Mouse (Mus musculus) limb, embryonic 13.5 days (tissue): Measurements from ENCODE around the gene Edrf1. TPM values are rescaled to one million over a fixed set of nuclear protein-coding genes. Genes with fewer than 3 reads are reported as not detected.
"Not testable (repeated sequence)": the region's sequence is repeated elsewhere in the genome, so short reads cannot be mapped to it uniquely, and the experiment has no call there.

Source experiments
- ATAC-seq: fragments of 200-750 bp; cut with Nextera tagmentation; 2 replicates; pipeline ENCODE4 v1.8.0; 2017; ENCODE audit warnings: low read depth, moderate number of reproducible peaks, moderate TSS enrichment; ENCODE audit not compliant: low FRiP score
- H3K27ac ChIP-seq: fragments of 300-500 bp; sonication (generic); 2 replicates; pipeline ENCODE4 v1.5.1; 2015; ENCODE audit warnings: inconsistent platforms, mild to moderate bottlenecking, moderate library complexity
- H3K27me3 ChIP-seq: fragments of 300-500 bp; sonication (generic); 2 replicates; pipeline ENCODE4 v1.6.1; 2015; ENCODE audit warnings: mild to moderate bottlenecking, inconsistent platforms
- H3K36me3 ChIP-seq: fragments of 300-500 bp; sonication (generic); 2 replicates; pipeline ENCODE4 v1.6.1; 2015; ENCODE audit warnings: inconsistent platforms, mild to moderate bottlenecking, moderate library complexity
- H3K4me1 ChIP-seq: fragments of 300-500 bp; sonication (generic); 2 replicates; pipeline ENCODE4 v1.6.1; 2015; ENCODE audit warnings: inconsistent platforms
- H3K4me2 ChIP-seq: fragments of 300-500 bp; sonication (generic); replicated peaks from 2 replicates; pipeline ENCODE4 v1.6.1; 2015; ENCODE audit warnings: inconsistent platforms, mild to moderate bottlenecking, moderate library complexity
- H3K4me3 ChIP-seq: fragments of 300-500 bp; sonication (generic); 2 replicates; pipeline ENCODE4 v1.5.1; 2015; ENCODE audit warnings: moderate library complexity, mild to moderate bottlenecking, inconsistent platforms
- H3K9ac ChIP-seq: fragments of 300-500 bp; sonication (generic); 2 replicates; pipeline ENCODE4 v1.6.1; 2015; ENCODE audit warnings: mild to moderate bottlenecking, inconsistent platforms
- H3K9me3 ChIP-seq: fragments of 300-500 bp; sonication (generic); 2 replicates; pipeline ENCODE4 v1.6.1; 2016; ENCODE audit warnings: inconsistent platforms
- WGBS: fragments of 180-500 bp; shearing (Covaris S2); methylation state at CpG from one replicate; pipeline ENCODE4 v1.1.7; 2015; 5-methylcytosine and 5-hydroxymethylcytosine counted together
- polyA plus RNA-seq: library from polyadenylated mRNA; unstranded; fragments of >200 nt; fragmentation: Nextera tagmentation; extraction: Ambion mirVana; gene quantifications from 2 replicates; pipeline ENCODE4 v1.2.1, GENCODE M21; 2015

Gene Edrf1
- polyA plus RNA-seq, 1 experiment from 2014 or later, result 21.6 TPM

DNA sequence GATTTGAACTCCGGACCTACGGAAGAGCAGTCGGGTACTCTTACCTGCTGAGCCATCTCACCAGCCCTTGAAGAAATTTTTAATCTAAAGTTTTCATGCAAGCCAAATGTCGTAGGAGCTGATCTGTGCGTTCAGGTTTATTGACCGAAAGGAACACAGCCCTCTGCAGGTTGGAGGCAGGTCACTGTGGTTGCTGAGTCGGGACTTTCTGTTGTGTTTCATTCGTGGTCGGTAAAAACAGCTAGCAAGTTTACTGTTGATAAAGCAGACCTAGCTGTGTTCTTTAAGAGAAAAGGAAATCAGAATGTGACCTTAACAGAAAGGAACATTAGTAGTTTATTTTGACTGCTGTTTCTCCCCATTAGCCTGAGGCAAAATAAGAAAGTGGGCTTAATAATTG lies 32.6 kb downstream of the Edrf1 start:
- Histone ChIP-seq H3K27me3 (no peaks in the 10 kb centered on the region), H3K36me3 (peaks cover 88% of the 10 kb centered on the region), H3K4me2 (no peak overlapping the region), H3K9ac (no peak overlapping the region), H3K4me1 (no peaks in the 10 kb centered on the region), H3K9me3 (no peaks in the 10 kb centered on the region), H3K4me3 (no peak overlapping the region), H3K27ac (no peak overlapping the region)
- WGBS, result 90% methylated on average over 9 of the region's 9 CpGs
- ATAC-seq, result no peak

DNA sequence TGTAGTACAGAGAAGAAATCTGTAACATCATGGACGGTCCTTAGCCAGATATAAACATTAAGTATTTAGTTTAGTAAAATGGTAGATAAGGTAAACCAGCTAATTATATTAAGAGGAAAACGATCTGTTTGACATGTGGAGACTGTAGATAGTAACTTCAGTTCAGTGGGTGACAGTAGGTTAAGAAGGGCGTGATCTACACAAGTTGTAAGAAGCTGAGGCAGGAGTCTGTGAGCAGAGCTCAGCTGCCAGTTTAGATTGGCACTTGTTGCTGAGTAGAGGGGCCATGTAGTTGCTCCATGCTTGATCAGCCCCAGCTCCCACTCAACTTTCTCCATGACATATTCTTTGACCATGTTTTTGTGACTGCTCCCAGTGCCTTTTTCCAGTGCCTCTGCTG lies 33.5 kb downstream of the Edrf1 start:
- Histone ChIP-seq H3K4me3 (no peak overlapping the region), H3K36me3 (peaks cover 85% of the 10 kb centered on the region), H3K4me2 (no peak overlapping the region), H3K9me3 (no peaks in the 10 kb centered on the region), H3K27me3 (no peaks in the 10 kb centered on the region), H3K27ac (no peak overlapping the region), H3K4me1 (no peaks in the 10 kb centered on the region), H3K9ac (no peak overlapping the region)
- WGBS, result 97% methylated on average over 3 of the region's 3 CpGs
- no peak for ATAC-seq

DNA sequence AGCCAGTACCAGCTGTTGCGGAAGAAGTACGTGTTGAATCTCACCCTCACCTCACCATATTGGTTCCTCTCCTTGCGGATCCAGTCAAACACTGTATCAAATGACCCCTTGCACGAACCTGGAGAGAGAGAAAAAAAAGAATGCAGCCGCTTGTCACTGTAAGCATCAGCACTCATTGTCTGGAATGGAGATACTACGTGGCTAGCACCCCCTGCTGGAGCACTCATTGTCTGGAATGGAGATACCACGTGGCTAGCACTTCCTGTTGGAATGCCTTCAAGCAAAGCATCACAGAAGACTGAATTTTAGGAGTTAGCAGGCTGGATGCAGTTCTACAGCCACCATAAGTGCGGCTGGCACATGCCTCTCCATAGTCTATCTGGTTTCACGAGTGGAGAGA lies 38.7 kb downstream of the Edrf1 start:
- H3K9ac ChIP-seq, result no peak overlapping the region
- no peaks in the 10 kb centered on the region for H3K4me1 ChIP-seq
- no peak overlapping the region for H3K4me2 ChIP-seq
- no peak overlapping the region for H3K27ac ChIP-seq
- H3K9me3 ChIP-seq, result no peaks in the 10 kb centered on the region
- no peak for ATAC-seq
- H3K27me3 ChIP-seq, result no peaks in the 10 kb centered on the region
- 71% methylated on average over 9 of the region's 9 CpGs for WGBS
- H3K36me3 ChIP-seq, result peaks cover 41% of the 10 kb centered on the region
- H3K4me3 ChIP-seq, result no peak overlapping the region

DNA sequence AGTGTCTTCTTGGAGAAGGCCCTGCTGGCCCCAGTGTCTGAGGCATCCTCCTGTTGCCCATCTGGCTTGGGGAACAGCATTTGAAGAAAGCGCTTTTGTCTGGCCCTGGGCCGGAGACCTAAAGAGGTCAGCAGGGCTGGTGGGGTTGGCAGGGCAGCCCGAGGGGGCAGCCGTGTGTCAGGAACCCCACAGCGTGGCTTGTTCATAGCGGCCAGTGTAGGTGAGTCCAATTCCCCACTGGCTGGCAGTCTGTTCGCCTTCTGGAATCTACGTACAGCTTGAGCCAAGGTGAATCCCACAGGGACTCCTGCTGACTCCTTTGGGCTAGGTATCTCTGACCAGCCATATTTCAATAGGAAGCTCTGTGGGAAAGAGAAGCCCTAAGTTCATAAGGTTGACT lies 41.4 kb downstream of the Edrf1 start:
- no peak overlapping the region for H3K4me3 ChIP-seq
- H3K27me3 ChIP-seq, result no peaks in the 10 kb centered on the region
- H3K27ac ChIP-seq, result no peak overlapping the region
- no peaks in the 10 kb centered on the region for H3K9me3 ChIP-seq
- H3K36me3 ChIP-seq, result peaks cover 14% of the 10 kb centered on the region
- no peak for ATAC-seq
- no peak overlapping the region for H3K9ac ChIP-seq
- no peaks in the 10 kb centered on the region for H3K4me1 ChIP-seq
- WGBS, result 89% methylated on average over 8 of the region's 8 CpGs
- H3K4me2 ChIP-seq, result no peak overlapping the region

DNA sequence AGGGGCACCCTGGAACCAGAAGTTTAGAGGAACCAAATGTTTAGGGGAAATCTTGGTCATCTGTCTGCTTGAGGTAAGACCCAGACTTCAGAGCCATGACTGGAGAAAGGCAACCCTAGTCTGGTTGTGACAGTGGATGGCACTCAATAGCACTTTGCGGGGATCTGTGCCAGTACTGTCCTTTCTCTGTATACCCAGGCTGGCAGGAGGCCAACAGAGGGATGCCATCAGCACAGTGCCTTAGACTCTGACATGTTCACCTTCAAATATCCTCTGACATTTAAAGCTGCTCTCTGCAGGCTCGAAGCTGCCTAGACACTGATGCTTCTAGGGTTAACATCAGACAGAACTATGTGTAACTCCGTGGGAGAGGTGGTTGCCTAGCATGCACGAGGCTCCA lies 42.1 kb downstream of the Edrf1 start:
- no peak overlapping the region for H3K4me2 ChIP-seq
- no peak overlapping the region for H3K27ac ChIP-seq
- WGBS, result 66% methylated on average over 4 of the region's 4 CpGs
- no peak for ATAC-seq
- H3K9me3 ChIP-seq, result peaks cover 3% of the 10 kb centered on the region; the same call in 1 of the 2 replicates
- H3K9ac ChIP-seq, result no peak overlapping the region
- peaks cover 14% of the 10 kb centered on the region for H3K36me3 ChIP-seq
- H3K4me1 ChIP-seq, result no peaks in the 10 kb centered on the region
- no peak overlapping the region for H3K4me3 ChIP-seq
- H3K27me3 ChIP-seq, result no peaks in the 10 kb centered on the region

DNA sequence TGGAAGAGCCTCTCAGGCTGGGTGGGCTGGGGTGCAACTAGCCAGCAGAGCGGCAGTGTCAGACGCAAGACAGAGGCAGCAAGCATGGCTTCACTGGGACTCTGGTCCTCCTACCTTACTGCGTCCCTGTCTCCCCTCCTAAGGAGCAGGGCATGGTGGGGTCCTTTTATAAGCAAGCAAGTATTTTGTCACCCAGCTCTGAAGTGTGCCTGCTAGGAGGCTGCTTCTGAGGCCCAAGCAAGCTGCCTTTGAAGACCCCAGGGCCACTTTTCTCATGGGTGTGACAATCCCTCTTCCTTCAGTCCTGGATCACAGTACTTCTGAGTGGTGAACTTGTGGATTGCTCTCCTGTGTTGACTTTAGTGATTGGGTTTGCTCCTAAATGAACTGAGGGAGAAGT lies 42.6 kb downstream of the Edrf1 start, which contains the start of gene Mmp21:
TSS of gene Mmp21 (minus strand) at position 101 of the 400 bp plus-strand sequence.
- no peak within 1 kb of the TSS for H3K9ac ChIP-seq
- no peak for ATAC-seq
- WGBS, result 48% methylated on average over 3 of the region's 3 CpGs

DNA sequence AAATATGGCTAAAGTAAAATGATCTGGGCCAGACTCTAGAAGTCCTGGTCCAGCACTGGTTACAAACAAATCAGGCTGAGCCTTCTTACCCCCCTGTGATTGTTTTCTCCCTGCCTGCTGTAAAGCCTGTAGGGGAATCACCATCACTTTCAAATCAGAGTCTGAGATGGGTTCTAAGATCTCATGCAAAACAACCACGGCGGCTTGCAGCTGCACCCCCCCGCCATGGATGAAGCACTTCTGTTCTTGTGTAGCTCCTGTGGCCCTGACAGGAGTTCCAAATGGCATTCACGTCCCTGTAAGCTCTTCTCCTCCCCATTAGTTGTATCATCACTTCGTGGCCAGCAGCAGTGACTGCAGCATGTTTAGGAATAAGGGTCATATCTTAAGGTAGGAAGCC lies 46.3 kb downstream of the Edrf1 start:
- H3K4me1 ChIP-seq, result no peaks in the 10 kb centered on the region
- no peak for ATAC-seq
- H3K4me2 ChIP-seq, result no peak overlapping the region
- H3K27ac ChIP-seq, result no peak overlapping the region
- no peaks in the 10 kb centered on the region for H3K27me3 ChIP-seq
- peaks cover 12% of the 10 kb centered on the region for H3K9me3 ChIP-seq
- H3K36me3 ChIP-seq, result peaks cover 31% of the 10 kb centered on the region
- no peak overlapping the region for H3K9ac ChIP-seq
- no peak overlapping the region for H3K4me3 ChIP-seq
- WGBS, result 81% methylated on average over 5 of the region's 5 CpGs

More for the DNA sequence above, 42.6 kb downstream of the Edrf1 start, which contains the start of gene Mmp21:
- no peaks in the 10 kb centered on the region for H3K4me1 ChIP-seq
- no peak within 1 kb of the TSS for H3K4me2 ChIP-seq
- H3K36me3 ChIP-seq, result peaks cover 18% of the 10 kb centered on the region
- no peaks in the 10 kb centered on the region for H3K27me3 ChIP-seq
- no peak within 1 kb of the TSS for H3K4me3 ChIP-seq
- peaks cover 3% of the 10 kb centered on the region; the same call in 1 of the 2 replicates for H3K9me3 ChIP-seq
- no peak within 1 kb of the TSS for H3K27ac ChIP-seq

DNA sequence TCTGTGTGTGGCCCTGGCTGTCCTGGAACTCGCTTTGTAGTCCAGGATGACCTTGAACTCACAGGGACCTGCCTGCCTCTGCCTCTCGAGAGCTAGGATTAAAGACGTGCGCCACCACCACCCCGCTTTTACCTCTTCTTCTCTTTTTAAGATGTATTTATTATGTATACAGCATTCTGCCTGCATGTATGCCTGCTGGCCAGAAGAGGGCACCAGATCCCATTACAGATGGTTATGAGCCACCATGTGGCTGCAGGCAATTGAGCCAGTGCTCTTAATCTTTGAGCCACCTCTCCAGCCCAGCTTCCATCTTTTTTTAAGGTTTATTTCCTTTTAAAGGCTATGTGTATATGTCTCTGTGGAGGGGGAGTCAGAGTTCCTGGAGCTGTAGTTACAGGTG lies 46.8 kb downstream of the Edrf1 start:
- Histone ChIP-seq H3K27me3 (no peaks in the 10 kb centered on the region), H3K27ac (no peak overlapping the region), H3K9ac (no peak overlapping the region), H3K9me3 (peaks cover 17% of the 10 kb centered on the region), H3K4me3 (no peak overlapping the region), H3K36me3 (peaks cover 35% of the 10 kb centered on the region), H3K4me2 (no peak overlapping the region), H3K4me1 (no peaks in the 10 kb centered on the region)
- WGBS, result 80% methylated on average over 5 of the region's 5 CpGs
- ATAC-seq, result no peak

DNA sequence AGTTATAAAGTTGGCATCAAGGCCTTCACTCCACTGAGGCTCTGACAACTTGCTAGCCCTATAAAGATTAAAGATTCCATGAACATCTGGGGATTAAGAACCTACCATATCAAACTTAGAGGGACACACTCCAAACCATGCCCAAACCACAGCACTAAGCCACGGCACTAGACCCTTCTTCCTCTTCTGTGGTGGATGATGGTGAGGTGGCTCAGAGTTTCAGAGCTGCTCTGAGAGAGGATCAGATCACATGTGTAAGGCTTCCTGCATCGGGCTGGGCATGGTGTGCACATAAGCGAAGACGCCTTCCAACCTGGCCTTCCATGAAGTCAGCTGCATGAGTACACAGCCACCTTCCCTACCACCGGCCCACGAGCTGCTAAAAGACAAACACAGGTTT lies 47.4 kb downstream of the Edrf1 start:
- H3K4me2 ChIP-seq, result no peak overlapping the region
- no peak overlapping the region for H3K9ac ChIP-seq
- H3K36me3 ChIP-seq, result peaks cover 41% of the 10 kb centered on the region
- peaks cover 18% of the 10 kb centered on the region for H3K9me3 ChIP-seq
- 93% methylated on average over 6 of the region's 6 CpGs for WGBS
- no peak for ATAC-seq
- no peak overlapping the region for H3K27ac ChIP-seq
- no peaks in the 10 kb centered on the region for H3K4me1 ChIP-seq
- H3K27me3 ChIP-seq, result no peaks in the 10 kb centered on the region
- H3K4me3 ChIP-seq, result no peak overlapping the region

DNA sequence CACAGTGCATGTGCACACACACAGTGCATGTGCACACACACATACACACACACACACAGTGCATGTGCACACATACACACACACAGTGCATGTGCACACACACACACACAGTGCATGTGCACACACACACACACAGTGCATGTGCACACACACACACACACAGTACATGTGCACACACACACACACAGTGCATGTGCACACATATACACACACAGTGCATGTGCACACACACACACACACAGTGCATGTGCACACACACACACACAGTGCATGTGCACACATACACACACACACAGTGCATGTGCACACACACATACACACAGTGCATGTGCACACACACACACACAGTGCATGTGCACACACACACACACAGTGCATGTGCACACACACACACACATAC lies 48.3 kb downstream of the Edrf1 start:
- H3K36me3 ChIP-seq, result peaks cover 51% of the 10 kb centered on the region
- not testable (repeated sequence) for H3K4me1 ChIP-seq, ATAC-seq, H3K4me2 ChIP-seq, H3K27me3 ChIP-seq, H3K9ac ChIP-seq, H3K27ac ChIP-seq, H3K4me3 ChIP-seq
- peaks cover 18% of the 10 kb centered on the region for H3K9me3 ChIP-seq

DNA sequence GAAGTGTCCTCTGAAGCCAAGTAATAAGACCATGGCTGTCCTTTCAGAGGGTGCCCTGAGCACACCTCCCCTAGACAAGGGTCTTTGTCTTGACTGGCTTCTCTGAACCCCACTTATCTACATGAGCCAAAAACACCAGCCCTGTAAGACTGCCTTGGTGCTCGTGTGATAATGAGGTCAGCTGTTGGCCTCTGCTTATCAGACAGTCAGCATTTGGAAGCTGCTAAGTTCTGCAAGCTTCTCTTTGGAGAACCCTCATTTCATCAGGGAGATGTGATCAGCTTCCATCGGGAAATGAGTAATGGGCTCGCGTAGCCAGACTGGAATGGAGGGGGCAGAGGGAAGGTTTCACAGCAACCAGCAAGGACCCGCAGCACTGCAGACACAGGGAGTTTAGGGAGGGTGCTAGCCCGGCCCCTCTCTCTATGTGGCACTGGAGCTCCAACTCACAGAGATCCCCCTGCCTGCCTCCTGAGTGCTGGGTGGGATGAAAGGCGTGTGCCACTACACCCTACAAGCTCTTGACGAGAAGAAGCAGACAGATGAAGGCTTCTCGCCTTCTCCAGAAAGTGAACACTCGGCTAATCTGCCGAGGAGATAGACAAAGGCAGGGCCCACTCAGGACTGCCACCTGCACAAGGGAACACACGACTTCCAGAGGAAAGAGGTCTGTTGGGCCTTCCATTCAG lies 60.8 kb downstream of the Edrf1 start:
- peaks cover 20% of the 10 kb centered on the region for H3K36me3 ChIP-seq
- 85% methylated on average over 12 of the region's 12 CpGs for WGBS
- H3K9me3 ChIP-seq, result no peaks in the 10 kb centered on the region
- H3K4me3 ChIP-seq, result no peak overlapping the region
- no peak overlapping the region for H3K9ac ChIP-seq
- no peaks in the 10 kb centered on the region for H3K4me1 ChIP-seq
- H3K27ac ChIP-seq, result no peak overlapping the region
- no peak for ATAC-seq
- no peak overlapping the region for H3K4me2 ChIP-seq
- no peaks in the 10 kb centered on the region for H3K27me3 ChIP-seq

DNA sequence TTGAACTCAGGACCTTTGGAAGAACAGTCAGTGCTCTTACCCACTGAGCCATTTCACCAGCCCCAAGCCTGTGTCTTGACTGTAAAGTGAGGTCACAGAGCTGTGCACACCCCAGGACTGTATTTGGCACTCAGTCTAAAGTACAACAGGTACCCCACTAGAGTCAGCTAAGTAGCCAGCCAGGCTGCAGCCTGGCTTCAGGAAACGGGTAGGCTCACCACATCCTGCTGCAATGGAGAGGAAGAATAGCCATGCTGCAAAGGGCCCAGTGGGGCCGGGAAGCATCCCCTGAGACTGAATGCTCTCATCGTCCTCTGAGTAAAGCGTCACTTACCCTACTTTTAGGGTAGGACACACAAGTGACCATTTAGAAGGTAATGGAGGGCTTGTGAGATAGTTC lies 62.5 kb downstream of the Edrf1 start:
- H3K9me3 ChIP-seq, result no peaks in the 10 kb centered on the region
- no peak overlapping the region for H3K4me2 ChIP-seq
- no peaks in the 10 kb centered on the region for H3K4me1 ChIP-seq
- 79% methylated on average over 4 of the region's 4 CpGs for WGBS
- H3K27me3 ChIP-seq, result no peaks in the 10 kb centered on the region
- no peak overlapping the region for H3K27ac ChIP-seq
- no peak overlapping the region for H3K4me3 ChIP-seq
- no peak for ATAC-seq
- H3K36me3 ChIP-seq, result peaks cover 20% of the 10 kb centered on the region
- H3K9ac ChIP-seq, result no peak overlapping the region

DNA sequence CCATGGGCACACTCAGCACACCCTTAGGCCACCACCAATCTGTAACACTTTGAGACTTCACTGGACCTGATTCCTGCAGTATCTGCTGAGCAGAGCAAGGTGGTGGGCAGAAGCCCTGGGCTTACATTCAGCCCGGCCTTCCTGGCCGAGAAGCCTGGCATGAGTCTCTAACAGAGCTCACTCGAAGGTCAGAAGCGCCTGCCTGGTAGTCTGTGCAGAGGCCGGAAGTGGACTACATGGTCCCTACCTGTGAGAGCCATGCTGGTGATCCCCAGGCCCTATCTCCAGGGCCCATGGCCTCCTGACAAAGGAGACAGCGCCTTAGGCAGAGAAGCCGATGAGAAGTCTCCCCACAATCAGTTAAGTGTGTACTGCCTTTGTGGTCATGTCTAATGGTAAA lies 64.0 kb downstream of the Edrf1 start:
- H3K9ac ChIP-seq, result no peak overlapping the region
- no peak overlapping the region for H3K4me3 ChIP-seq
- H3K36me3 ChIP-seq, result peaks cover 20% of the 10 kb centered on the region
- no peak for ATAC-seq
- H3K9me3 ChIP-seq, result no peaks in the 10 kb centered on the region
- 93% methylated on average over 7 of the region's 7 CpGs for WGBS
- no peak overlapping the region for H3K27ac ChIP-seq
- H3K4me1 ChIP-seq, result no peaks in the 10 kb centered on the region
- H3K27me3 ChIP-seq, result no peaks in the 10 kb centered on the region
- H3K4me2 ChIP-seq, result no peak overlapping the region
